Mouse (Mus musculus): ENCODE results near the gene Prr7.

The Prr7 gene

DNA sequence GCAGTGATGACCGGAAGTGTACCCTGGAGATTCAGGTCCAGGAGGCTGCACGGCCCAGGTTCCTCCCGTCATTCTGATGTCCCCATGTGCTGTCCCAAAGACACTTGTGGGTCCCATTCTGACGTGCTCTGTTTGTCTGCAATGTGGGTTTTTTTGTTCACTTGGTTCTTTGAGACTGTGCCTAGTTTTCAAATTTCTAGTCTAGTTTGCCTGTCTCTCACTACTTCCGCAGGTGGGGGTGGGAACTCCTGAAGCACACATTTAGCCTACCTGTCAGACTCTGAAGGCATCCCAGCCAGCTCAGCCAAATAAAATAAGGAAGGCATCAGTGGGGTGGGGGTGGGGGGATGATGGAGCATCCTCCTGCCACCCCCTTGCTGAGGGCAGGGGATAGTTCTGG, 15.9 kb upstream of the Prr7 start:
- DNase-seq (ENCODE audit: inconsistent age in 2 of 2, low spot score in 1 of 2) = no peak

DNA sequence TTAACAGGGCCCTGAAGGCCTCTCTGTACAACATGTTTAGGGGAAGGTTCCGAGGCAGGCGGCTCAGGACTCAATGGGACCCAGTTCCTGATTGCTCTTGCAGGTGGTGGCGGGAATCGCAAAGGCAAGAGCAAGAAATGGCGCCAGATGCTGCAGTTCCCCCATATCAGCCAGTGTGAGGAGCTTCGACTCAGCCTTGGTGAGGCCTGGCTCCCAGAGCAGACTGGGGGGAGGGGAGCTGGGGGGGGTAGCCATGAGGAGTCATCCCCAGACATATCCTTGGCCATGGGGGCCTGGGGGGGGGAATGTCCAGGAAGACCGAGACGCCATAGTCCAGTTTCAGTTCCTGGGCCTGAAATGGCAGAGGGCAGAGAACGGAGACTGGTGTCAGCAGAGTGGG, 14.9 kb upstream of the Prr7 start:
- peak in 1 of 2 experiments; percentile 16 for DNase-seq (ENCODE audit: inconsistent age in 2 of 2, low spot score in 1 of 2)

DNA sequence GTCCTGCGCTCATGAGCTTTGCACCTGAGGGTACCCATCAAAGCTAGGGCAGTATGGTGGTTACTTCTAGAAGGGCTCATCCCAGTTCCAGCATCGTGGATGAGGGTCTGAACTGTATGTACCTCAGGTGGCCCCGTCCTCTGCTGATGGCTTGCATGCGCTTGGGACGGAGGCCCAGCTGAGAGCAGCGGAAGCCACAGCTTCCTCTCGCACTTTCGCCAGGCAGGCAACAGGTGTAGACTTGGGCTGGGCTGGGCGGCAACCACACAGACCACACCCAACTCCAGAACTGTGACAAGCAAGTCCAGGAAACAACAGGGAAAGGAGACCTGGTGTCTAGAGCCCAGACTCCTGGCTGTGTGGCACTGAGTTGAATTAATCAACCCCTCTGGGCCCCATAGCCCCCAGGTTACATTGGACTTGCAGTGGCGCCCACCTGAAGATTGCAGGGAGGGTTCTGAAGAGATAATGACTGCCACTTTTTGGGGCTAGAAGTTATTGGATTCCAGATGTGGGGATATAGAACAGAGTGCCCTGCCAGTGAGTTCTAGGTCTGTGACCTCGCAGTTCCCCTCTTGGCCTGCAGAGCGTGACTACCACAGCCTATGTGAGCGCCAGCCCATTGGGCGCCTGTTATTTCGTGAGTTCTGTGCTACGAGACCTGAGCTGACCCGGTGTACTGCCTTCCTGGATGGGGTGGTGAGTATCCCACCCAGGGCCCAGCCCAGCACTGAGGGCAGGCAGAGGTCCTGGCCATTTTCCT, 14.2 kb upstream of the Prr7 start:
- peak in 1 of 2 experiments; percentile 21 for DNase-seq (ENCODE audit: inconsistent age in 2 of 2, low spot score in 1 of 2)

DNA sequence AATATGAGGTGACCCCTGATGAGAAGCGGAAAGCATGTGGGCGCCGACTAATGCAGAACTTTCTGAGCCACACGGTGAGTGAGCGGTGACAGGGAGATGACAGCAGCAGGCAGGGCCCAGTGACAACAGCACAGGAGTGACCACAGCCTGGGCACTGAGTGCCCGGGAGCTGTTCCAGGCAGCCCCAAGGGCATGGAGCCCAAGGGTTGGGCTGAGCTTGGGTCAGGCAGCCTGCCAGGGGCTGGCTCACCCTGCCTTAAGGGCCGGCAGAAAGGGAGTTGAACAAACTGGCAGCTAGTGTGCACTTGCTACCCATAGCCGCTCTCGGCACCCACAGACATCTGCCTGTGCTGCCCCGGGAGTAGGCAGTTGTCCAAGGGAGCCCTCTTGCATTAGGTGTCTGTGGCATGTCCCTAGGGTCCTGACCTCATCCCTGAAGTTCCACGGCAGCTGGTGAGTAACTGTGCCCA, 13.5 kb upstream of the Prr7 start:
- DNase-seq (ENCODE audit: inconsistent age in 2 of 2, low spot score in 1 of 2) = peak; percentile 92 to 94

DNA sequence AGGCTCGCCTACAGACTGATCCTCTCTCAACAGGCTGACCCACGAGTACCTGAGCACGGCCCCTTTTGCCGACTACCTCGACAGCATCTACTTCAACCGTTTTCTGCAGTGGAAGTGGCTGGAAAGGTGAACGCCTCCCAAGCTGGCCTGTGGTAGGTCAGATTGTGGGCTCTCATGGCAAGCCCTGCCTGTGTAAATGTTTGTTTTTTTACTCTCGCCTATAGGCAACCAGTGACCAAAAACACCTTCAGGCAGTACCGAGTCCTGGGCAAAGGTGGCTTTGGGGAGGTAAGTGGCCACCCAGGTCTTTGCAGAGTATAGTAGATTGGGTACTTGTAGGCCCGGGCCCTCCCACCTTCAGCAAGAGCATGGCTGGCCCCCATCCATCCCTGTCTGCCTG, 12.8 kb upstream of the Prr7 start:
- no peak for DNase-seq (ENCODE audit: inconsistent age in 2 of 2, low spot score in 1 of 2)

DNA sequence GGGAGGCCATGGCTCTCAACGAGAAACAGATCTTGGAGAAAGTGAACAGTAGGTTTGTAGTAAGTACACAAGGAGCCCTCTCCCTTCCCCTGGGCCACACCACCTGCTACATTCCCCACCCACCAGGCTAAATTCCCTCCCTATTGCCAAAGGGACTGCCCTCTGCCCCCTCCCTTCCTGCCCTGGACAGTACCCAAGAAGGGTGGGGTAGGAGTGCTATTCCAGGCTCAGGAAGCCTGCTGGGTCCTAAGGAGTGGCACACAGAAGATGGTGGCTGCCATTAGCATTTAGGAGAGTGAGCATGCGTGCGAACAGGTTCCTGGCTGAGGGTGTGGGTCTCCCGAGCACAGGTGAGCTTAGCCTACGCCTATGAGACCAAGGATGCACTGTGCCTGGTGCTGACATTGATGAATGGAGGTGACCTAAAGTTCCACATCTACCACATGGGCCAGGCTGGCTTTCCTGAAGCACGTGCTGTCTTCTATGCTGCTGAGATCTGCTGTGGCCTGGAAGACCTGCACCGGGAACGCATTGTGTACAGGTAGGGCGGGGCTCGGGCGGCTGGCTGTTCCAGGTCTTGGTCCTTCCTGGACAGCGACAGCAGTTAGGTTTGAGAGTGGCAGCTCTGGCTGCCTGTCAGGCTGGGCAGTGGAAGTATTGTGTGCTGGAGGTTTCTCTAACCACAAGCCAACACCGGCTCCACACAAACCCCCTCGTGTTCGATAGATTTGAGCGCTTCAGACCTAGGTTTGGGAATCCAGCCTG, 12.1 kb upstream of the Prr7 start:
- DNase-seq (ENCODE audit: inconsistent age in 2 of 2, low spot score in 1 of 2) = peak in 1 of 2 experiments; percentile 56

DNA sequence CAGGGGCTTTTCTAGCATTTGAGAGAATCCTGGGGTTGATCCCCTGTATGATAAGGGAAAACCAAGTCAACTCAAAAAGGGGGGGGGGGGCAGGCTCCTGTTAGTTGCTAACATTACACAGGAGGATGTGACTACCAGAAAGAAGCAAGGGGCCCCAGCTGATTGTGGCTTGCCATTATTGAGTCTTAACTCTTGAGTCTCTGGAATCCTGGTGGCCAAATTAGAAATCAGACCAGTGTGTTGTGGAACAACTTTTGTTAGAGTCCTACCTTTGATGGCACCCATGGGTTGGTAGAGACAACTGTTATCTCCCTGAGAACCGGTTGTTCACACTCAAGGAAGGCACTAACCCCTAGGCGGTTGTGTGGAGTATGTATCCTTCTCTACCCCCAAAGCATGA, 1.1 kb upstream of the Prr7 start:
- no peak for DNase-seq (ENCODE audit: inconsistent age in 2 of 2, low spot score in 1 of 2)

DNA sequence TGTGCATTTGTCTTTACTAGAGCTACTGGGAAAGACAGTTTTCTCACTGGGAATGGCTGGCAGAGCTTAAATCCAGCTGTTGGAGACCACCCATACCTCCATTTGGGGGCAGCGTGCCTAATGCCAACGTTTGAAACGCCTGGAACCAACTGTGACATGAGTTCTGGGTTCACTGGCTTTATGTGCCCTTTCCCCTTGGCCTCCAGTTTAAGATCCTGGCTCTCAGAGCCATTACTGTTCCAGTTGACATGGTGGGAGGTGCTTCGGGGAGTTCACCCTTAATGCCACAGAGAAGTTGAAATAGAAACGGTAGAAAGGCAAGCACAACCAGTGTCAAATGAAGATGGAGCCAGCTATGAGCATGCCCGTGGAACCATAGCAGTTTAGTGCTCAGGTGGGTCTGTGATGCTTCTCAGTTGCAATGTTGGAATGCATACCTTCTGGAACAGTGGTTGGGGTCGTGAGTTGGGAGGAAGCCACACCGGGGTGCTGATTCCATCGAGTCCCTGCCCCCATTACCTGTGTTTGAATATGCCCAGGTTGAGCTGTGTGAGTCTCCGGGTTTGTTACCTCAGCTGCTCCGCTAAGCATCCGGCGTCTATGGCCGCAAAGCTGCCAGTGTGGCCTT, 554 bp upstream of the Prr7 start:
- DNase-seq (ENCODE audit: inconsistent age in 2 of 2, low spot score in 1 of 2) = peak; percentile 52 to 68

DNA sequence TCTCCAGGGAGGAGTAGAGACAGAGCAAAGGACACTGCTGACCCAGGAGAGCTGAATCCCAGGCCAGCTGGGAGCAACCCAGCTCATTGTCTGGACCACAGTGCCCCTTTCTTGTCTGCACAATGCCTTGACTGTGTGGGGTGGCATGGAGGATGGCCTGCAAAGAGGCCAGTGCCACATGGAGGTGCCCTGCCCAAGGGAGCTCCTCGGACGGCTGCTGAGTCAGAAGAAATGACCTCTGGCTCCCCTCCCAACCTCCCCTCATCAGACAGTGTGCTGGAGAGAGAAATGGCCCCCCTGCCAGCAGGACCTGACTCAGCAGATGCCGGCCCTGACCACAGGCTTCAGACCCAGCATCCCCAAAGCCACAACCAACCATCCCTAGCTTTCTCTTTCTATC, 1.1 kb downstream of the Prr7 start:
- DNase-seq (ENCODE audit: inconsistent age in 2 of 2, low spot score in 1 of 2) = peak; percentile 59 to 69

DNA sequence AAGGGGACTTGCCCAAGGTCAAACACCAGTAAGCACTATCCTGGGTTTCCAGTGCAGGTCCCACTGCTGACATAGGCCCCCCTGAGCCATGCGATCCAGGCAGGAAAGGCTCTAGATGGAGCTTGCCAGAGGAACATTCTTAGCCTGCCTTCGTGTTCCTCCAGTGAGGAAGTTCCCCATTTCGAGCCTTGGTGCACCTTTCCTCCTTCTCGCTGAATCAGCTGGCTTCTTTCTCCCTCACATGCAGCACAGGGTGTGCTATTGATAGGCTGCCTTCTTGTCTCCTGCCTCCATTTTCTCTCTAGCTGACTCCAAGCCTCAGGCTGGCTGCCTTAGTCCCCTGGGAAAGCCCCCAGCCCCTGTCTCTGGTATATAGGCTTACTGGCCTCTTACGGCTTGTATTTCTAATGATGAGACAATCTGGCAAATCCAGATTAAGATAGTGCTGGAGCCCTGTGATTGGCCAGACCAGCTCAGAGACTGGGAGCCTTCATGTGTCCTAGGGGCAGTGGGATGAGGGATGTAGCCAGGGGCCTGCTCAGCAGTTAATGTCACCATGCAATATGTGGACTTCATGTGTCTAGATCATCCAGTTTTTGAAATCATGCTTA, 1.9 kb downstream of the Prr7 start:
- no peak for DNase-seq (ENCODE audit: inconsistent age in 2 of 2, low spot score in 1 of 2)

DNA sequence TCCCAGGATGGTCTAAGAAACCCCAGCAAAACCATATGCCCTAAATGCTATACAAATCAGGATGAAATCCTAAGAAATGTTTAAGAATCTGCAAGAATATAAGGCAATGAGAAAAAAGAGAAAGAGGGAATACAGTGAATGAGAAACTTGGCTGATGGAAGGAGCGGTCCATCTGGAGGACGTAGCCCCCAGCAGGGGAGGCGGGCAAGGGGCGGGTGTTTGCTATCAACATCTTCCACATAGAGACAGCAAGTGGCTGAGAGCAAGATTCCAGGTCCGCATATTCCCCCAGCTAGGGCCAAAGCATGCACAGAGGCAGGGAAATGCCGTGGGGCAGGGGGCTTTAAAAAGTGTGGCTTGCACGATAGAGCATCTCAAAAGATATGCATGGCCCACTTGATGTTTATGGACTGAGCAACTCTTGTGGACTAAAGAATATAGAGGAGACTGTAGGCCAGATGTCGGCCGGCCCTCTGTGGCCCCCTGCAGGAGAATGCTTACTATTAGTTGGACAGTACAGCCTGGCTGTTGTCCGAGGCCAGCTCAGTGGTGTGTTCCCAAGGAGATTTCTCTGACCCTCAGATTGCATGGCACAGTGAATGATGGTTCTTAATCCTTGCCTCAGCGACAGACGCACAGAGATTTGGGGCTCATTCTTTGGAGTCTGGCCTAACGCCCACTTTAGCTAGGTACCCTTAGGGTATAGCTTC, 4.9 kb downstream of the Prr7 start:
- DNase-seq (ENCODE audit: inconsistent age in 2 of 2, low spot score in 1 of 2) = peak; percentile 67 to 86

DNA sequence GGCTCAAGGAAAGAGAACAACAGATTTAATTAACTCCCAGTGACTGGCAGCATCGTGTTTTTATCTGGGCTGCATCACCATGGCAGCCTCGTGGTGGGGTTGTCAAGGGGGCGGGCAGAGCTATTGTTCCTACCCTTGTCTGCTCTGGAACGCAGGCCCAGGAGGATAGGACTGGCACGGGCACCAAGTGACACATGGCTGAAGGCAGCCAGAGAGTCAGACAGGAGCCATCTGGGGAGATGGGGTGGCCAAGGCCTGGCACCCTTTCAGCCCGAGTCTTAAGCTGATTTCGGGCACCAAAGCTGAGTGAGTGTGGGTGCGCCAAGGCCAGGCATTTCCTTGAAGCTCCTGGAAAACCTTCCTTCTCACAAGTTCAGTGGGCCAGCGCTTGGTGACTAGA, 6.3 kb downstream of the Prr7 start:
- DNase-seq (ENCODE audit: inconsistent age in 2 of 2, low spot score in 1 of 2) = peak in 1 of 2 experiments; percentile 58

DNA sequence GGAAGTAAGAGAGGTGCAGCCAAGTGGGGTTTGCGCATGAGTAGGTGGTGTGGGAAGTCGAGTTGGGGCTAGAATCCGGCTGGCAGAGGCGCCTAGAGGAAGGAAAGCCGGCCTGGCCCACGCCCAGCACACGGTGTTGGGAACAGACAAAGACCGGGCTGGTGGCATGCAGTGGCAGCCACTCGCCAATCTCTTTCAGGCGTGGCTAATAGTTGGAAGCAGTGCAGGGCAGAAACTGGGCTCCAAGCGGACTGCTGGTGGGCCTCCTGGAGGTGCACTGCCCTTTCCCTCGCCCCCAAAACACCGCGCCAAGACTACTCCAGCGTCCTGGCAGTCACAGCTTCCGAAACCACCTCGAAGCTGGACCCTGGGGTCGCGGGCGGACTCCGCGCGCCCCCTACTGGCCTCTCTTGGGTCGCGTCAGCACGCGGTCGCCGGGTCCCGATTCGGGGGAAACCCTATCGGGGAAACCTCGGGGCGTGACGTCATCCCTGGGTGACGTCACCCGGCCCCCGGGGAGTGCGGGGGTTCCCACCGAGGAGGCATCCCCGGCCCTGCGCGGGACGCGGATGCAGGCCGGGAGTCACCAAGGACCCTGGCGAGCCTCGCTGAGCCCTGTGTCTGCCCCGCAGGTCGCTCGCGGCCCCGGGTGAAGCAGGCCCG, 7.2 kb downstream of the Prr7 start:
- DNase-seq (ENCODE audit: inconsistent age in 2 of 2, low spot score in 1 of 2) = peak; percentile 88 to 97

DNA sequence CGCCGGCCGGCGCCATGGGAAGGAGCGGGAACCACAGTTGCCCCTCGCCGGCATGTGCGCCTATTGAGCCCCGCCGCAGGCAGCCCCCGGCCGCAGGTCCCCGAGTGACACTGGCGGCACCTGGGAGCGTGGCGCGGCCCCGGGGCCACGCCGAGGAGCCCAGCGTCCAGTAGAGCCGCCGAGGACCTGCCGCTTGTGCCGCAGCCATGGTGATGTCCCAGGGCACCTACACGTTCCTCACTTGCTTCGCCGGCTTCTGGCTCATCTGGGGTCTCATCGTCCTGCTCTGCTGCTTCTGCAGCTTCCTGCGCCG, 7.7 kb downstream of the Prr7 start:
- no peak for DNase-seq (ENCODE audit: inconsistent age in 2 of 2, low spot score in 1 of 2)

DNA sequence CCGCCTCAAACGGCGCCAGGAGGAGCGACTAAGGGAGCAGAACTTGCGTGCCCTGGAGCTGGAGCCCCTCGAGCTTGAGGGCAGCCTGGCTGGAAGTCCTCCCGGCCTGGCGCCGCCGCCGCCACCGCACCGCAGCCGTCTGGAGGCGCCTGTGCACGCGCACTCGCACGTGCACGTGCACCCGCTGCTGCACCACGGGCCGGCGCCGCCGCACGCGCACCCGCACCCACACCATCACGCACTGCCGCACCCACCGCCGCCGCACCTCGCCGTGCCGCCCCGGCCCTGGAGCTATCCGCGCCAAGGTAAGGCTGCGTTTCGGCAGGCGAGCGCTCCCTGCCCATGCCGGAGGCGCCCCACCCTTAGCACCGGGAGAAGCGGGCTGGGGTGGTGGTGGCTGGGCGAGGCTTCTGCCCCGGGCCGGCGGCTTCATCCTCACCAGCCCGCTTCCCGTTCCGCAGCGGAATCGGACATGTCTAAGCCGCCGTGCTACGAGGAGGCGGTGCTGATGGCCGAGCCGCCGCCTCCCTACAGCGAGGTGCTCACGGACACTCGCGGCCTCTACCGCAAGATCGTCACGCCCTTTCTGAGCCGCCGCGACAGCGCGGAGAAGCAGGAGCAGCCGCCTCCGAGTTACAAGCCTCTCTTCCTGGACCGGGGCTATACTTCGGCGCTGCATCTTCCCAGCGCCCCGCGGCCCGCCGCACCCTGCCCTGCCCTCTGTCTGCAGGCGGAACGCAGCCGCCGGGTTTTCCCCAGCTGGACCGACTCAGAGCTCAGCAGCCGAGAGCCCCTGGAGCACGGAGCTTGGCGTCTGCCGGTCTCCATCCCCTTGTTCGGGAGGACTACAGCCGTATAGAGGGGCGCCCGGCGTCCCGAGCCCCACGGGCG, 8.3 kb downstream of the Prr7 start:
- DNase-seq (ENCODE audit: inconsistent age in 2 of 2, low spot score in 1 of 2) = peak; percentile 66 to 87

DNA sequence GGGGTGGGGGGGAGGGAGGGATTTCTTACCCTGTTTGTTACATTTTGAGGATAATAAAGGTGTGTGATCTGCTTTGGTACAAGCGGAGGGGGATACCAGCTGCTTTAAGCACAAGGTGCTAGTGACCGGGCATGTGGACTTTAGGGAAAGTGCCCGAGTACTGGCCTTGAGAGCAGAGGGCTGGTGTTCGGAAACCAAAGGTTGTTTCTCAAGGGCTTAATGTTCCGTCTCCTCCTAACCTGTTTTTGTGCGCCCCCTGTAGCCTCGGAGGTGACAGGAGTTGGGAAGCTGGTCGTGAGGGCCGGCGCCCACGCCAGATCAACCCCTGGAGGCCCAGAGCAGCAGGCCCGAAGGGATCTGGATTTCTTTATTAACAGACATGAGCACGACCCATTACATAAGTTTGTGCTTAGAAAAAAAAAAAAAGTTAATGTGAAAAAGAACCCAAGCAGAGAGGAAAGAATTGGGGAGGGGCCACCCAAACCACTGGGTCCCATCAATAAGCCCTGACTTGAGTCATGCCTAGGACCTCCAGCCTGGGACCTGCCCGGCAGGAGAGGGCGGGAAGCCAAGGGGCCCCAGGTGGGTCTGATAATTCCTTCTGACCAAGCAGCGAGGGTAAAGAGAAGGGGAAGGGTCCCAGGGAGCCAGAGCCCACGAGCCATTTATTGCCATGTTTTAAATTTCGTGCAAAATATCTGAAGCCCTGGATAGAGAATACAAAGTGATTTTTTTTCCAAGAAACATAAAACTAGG, 9.2 kb downstream of the Prr7 start:
- DNase-seq (ENCODE audit: inconsistent age in 2 of 2, low spot score in 1 of 2) = peak in 1 of 2 experiments; percentile 60

DNA sequence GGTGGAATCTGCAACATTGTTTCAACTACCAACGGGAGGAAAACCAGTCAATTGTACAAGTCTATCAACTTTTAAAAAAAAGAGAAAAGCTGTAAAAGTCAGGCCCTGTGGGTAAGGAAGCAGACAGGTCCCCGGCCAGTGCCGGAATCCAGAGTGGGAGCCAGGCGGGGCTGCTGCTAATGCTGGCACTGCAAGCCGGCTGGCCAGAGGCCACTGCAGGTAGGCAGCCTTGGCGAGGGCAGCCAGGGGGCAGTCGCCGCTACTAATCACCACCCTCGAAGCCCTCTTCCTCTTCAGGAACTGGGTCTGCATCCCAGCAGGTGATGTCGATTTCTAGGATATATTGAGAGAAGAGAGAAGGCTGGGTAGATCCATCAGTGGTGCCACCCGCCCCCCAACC, 9.9 kb downstream of the Prr7 start:
- no peak for DNase-seq (ENCODE audit: inconsistent age in 2 of 2, low spot score in 1 of 2)

DNA sequence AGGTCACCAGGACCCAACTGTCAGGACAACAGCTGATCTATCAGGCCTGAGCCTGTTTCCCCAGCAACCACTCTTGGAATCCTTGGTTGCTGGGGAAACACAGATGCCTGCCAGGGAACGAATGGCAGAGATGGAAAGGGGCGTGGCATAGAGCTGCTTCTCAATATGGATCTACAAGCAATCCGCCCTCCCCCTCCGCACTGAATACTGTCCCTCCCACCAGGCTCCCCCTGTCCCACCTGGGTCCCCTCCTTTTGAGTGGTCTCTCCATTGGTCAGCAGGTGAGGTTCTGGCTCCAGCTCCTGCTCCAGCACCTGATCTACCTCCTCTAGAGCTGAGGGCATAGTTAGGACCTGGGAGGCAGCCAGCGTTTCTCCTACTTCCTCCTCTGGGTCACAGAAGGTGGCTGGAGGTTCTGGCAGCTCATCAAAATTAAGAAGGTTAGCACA, 10.6 kb downstream of the Prr7 start:
- no peak for DNase-seq (ENCODE audit: inconsistent age in 2 of 2, low spot score in 1 of 2)

DNA sequence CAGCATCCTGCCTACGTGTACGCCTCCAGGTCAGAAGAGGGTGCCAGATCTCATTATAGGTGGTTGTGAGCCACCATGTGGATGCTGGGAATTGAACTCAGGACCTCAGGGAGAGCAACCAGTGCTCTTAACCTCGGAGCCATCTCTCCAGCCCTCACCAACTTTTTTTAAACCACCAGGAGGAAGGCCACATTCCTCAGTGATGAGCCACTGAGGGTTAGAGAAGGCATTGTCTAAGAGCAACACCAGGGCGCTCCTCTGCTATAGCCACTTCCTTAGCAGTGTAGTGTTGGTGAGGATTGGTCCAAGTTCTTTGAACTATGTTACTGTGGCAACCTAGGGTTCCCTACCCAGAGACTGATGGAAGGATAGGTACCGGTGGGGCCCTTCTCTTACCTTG, 11.7 kb downstream of the Prr7 start:
- no peak for DNase-seq (ENCODE audit: inconsistent age in 2 of 2, low spot score in 1 of 2)

Data from adrenal gland, adult (tissue).